Mouse (Mus musculus) mouse embryonic stem cell (cell line): ENCODE results near the gene Slc12a3.
"Not testable (repeated sequence)": the region's sequence is repeated elsewhere in the genome, so short reads cannot be mapped to it uniquely, and the experiment has no call there.

ENCODE experiments used
- in situ Hi-C, 2 experiments: fragments of 300-500 bp; cut with MboI; formaldehyde crosslinking; loops; 1 replicate in 1 of 2; 3 replicates in 1 of 2; pipeline ENCODE4 v1.14.3; 2019 to 2020; ENCODE audit warnings: low sequenced_read_pairs in 2 of 2, low pct_unique_long_range_greater_than_20kb in 1 of 2, mixed read lengths in 1 of 2; ENCODE audit not compliant: unreplicated experiment in 1 of 2

Gene Slc12a3

GRCm38 (mm10) chr8:94387785-94388184 lies 58.8 kb downstream of the Slc12a3 start:
- in situ Hi-C loops, result no loop called here

GRCm38 (mm10) chr8:94389531-94389930 lies 60.5 kb downstream of the Slc12a3 start:
- in situ Hi-C loops, result no loop called here

DNA sequence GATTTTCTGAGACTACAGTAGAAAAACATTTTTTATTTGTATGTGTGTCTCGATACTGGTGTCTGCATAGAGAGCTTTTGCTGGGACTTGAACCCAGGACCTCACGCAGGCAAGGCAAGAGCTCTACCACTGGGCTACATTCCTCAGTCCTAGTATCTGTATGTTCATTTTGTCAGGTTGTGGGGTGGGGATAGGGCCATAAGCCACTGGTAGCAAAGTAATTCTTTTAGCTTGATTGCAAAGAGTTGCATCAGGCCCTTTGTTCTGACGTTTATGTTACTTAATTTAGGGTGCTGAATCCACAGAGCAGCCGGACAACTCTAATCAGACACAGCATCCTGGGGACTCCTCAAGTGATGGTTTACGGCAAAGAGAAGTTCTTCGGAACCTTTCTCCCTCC lies 61.4 kb downstream of the Slc12a3 start:
- in situ Hi-C loops, result no loop called here

DNA sequence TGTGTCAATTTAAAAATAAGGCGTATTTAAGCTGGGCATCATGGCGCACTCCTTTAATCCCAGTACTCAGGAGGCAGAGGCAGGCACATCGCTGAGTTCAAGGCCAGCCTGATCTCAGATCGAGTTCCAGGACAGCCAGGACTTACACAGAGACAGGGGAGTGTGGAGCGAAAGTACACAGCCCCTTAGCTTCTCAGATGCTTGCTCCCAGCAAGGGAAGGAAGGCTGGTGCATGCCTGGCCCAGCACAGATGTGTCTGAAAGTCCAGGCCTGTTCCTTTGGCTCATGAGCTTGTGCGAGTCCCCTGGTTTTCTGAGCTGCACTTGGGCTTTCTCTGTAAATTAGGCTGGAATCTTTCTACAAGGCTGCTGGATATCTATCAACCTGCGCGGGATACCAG lies 61.9 kb downstream of the Slc12a3 start:
- in situ Hi-C loops, result no loop called here

DNA sequence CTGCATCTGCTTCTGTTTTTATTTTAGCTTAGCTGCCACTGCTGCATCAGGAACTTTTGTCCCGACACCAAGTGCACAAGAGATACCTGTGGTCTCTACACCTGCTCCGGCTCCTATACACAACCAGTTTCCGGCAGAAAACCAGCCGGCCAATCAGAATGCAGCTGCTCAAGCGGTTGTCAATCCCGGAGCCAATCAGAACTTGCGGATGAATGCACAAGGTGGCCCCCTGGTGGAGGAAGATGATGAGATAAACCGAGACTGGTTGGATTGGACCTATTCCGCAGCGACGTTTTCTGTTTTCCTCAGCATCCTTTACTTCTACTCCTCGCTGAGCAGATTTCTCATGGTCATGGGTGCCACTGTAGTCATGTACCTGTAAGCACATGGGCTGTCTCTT lies 63.1 kb downstream of the Slc12a3 start:
- in situ Hi-C loops, result no loop called here

DNA sequence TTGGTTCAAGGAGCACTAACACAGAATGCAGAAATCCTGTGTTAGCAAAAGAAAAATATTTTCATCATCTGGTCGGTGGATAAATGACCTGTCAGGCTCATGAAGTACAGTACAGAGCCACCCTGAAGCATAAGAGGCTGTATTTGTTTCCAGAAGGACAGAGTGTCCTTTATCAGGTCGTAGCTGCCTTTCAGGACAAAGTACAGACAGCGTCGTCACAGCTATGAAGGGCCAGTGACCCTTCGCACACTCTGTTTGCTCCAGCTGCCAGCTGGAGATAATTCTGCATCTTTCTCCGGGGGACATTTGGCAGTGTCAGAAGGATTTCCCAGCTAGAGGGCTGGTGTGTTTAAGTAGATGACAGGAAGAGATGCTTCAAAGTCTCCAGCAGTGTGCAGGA lies 63.6 kb downstream of the Slc12a3 start:
- in situ Hi-C loops, result no loop called here

DNA sequence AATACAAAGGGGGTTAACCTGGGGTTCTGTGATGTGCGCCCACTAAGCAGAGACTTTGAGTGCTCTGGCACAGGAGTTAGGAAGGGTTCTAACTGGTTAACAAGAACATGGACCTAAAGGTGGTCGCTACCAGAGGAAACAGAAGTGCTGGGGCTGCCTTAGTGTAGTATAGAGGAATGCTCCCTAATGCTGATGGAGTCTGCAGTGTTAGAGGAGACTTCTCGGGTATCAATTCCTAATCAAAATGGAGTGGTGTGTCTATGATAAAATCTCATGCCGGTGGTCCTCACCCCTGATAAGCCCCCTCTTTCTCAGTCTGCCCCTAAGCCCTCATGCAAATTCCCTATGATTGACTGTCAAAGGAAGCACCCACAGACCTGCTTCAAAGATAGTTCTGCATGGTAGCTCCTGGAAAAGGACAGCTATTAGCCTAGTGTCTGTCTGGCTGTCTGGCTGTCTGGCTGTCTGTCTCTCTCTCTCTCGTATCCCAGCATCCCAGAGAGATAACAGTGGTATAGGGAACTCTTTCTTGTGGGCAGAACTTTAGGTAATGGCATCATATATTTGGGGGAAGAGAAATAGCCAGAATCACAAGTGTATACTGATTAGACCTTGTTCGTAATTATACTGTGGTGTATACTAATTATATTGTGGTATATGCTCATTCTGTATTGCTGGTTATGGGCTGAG lies 67.0 kb downstream of the Slc12a3 start:
- in situ Hi-C loops, result no loop called here

GRCm38 (mm10) chr8:94396964-94397657 lies 68.1 kb downstream of the Slc12a3 start:
- in situ Hi-C loops, result no loop called here

- in situ Hi-C loops, result no loop called here
Observed at GRCm38 (mm10) chr8:94398587-94398986, 69.6 kb downstream of the Slc12a3 start.

GRCm38 (mm10) chr8:94399361-94399953 lies 70.5 kb downstream of the Slc12a3 start:
- in situ Hi-C loops, result no loop called here

DNA sequence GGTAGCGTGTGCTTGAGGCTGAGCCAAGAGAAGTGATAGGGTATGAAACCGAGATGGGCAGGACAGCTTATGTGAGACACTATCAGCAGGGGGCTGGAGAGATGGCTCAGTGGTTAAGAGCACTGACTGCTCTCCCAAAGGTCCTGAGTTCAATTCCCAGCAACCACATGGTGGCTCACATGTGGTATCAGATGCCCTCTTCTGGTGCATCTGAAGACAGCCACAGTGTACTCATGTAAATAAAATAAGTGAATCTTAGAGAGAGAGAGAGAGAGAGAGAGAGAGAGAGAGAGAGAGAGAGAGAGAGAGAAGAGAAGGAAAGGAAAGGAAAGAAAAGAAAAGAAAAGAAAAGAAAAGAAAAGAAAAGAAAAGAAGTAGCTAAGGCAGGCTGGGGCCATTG lies 71.0 kb downstream of the Slc12a3 start:
- in situ Hi-C loops, result not testable (repeated sequence)

GRCm38 (mm10) chr8:94408443-94409080 lies 79.6 kb downstream of the Slc12a3 start:
- in situ Hi-C loops, result no loop called here

DNA sequence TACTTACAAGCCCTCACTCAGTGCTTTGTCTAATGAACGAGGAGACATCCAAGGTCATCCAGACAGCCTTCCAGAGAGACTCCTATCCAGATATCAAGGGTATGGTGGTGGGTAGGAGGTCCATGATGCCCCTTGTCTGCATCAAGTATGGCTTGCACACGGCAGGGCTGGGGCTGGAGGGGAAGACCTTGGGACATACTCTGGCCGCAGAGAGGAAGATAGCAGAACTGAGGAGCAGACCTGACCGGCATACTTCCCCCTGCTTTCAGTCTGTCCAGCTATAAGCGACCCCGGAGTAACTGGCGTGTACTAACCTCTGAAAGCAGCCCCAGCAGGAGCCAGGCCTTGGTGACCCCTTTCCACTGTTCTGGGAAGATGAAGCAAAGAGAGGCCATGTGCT lies 80.5 kb downstream of the Slc12a3 start:
- in situ Hi-C loops, result no loop called here

- in situ Hi-C loops, result no loop called here
Observed at GRCm38 (mm10) chr8:94412518-94412917, 83.5 kb downstream of the Slc12a3 start.

DNA sequence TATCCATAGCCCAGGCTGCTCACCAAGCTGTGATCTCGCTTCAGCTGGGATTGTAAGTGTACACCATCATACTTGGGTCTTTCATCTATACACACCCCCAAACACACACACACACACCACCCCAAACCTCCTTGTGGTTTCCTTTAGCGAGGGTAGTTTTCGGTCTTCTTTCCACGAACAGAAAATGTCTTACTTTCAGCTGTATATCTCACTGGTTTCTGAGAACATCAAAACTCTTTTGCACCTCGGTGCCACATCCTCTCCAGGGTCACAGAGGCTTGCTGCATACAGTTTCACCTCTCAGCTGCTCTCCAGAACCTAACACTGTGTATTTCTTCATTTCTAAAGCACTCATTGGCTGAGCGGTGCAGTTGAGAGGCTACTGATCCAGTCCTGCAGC lies 84.5 kb downstream of the Slc12a3 start:
- in situ Hi-C loops, result no loop called here

DNA sequence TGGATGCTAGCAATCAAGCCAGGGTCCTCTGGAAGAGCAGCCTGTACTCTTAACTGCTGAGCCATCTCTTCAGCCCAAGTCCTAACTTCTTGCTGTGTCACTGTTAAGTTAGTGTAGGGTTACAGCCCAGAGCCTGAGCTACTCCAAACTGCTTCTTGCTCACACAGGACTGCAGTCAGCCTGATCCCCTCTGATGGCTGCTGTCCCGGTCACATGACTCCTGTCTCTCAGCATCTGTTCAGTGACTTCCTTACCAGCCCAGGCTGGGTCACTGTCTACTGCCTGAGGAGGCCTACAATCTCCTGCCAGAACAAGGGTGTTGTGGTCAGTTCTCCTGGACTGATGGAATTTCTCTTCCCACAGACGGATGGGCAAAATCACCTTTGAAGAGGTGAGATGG lies 86.2 kb downstream of the Slc12a3 start:
- in situ Hi-C loops, result no loop called here
